Mouse (Mus musculus): ENCODE measurements around the gene Sar1a. TPM values are rescaled to one million over a fixed set of nuclear protein-coding genes. Genes with fewer than 3 reads are reported as not detected.

Sar1a gene
- polyA plus RNA-seq, 1 experiment from 2014 or later: 66.5 TPM

- no peaks in the 10 kb centered on the region for H3K27me3 ChIP-seq
- H3K4me2 ChIP-seq: no peak overlapping the region
- H3K9ac ChIP-seq: no peak overlapping the region
- H3K4me1 ChIP-seq (replicated peaks): no peaks in the 10 kb centered on the region
- ATAC-seq (ENCODE audit: insufficient read depth): 0 out of 2 replicates have a peak, but pooled peaks have one; percentile 18
- no peak overlapping the region for H3K27ac ChIP-seq (replicated peaks)
- H3K36me3 ChIP-seq (replicated peaks): peaks cover 39% of the 10 kb centered on the region
- no peak overlapping the region for H3K4me3 ChIP-seq (replicated peaks)
- WGBS (ENCODE audit: insufficient replicate concordance): 77% methylated on average over 18 of the region's 18 CpGs
- H3K9me3 ChIP-seq (replicated peaks): no peaks in the 10 kb centered on the region
These were observed 22.9 kb upstream of the Sar1a start for GRCm38 (mm10) chr10:61656928-61657882.

- 19% methylated on average over 4 of the region's 4 CpGs for WGBS (ENCODE audit: insufficient replicate concordance)
- H3K9ac ChIP-seq: no peak overlapping the region
- no peaks in the 10 kb centered on the region for H3K4me1 ChIP-seq (replicated peaks)
- H3K4me2 ChIP-seq: no peak overlapping the region
- H3K27me3 ChIP-seq: no peaks in the 10 kb centered on the region
- no peak overlapping the region for H3K27ac ChIP-seq (replicated peaks)
- ATAC-seq (ENCODE audit: insufficient read depth): no peak
- peaks cover 47% of the 10 kb centered on the region for H3K36me3 ChIP-seq (replicated peaks)
- no peak overlapping the region for H3K4me3 ChIP-seq (replicated peaks)
- no peaks in the 10 kb centered on the region for H3K9me3 ChIP-seq (replicated peaks)
These were observed 22.1 kb upstream of the Sar1a start for GRCm38 (mm10) chr10:61657985-61658384.

DNA sequence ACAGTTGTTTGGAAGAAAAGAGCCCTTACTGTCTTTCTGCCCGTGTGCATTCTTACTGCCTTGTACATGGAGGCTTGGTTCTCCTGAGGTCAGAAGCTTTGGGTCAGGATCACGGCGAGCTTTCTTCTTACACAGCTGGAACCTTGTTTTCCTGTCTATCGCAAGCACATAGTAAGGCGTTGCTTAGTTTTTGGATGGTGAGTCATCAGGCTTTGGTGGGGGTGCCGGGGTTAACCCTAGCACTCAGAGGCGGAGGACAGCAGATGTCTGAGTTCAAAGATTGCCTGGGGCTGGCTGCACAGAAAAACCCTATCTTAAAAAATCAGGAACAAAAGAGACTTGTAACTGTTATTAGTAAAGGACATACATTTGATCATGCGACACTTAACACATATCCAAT is 18.2 kb upstream of the Sar1a start:
- no peak for ATAC-seq (ENCODE audit: insufficient read depth)
- 0 out of 2 replicates have a peak, but pooled peaks cover 2% of the 10 kb centered on the region for H3K4me1 ChIP-seq (replicated peaks)
- no peak overlapping the region for H3K4me3 ChIP-seq (replicated peaks)
- 74% methylated on average over 8 of the region's 8 CpGs for WGBS (ENCODE audit: insufficient replicate concordance)
- H3K9ac ChIP-seq: no peak overlapping the region
- no peak overlapping the region for H3K4me2 ChIP-seq
- H3K27ac ChIP-seq (replicated peaks): no peak overlapping the region
- peaks cover 60% of the 10 kb centered on the region for H3K36me3 ChIP-seq (replicated peaks)
- no peaks in the 10 kb centered on the region for H3K9me3 ChIP-seq (replicated peaks)
- H3K27me3 ChIP-seq: no peaks in the 10 kb centered on the region

GRCm38 (mm10) chr10:61662391-61662988 is 17.6 kb upstream of the Sar1a start:
- 0 out of 2 replicates have a peak, but pooled peaks cover 2% of the 10 kb centered on the region for H3K4me1 ChIP-seq (replicated peaks)
- WGBS (ENCODE audit: insufficient replicate concordance): 78% methylated on average over 10 of the region's 10 CpGs
- no peak for ATAC-seq (ENCODE audit: insufficient read depth)
- H3K9me3 ChIP-seq (replicated peaks): no peaks in the 10 kb centered on the region
- no peak overlapping the region for H3K4me2 ChIP-seq
- H3K27me3 ChIP-seq: no peaks in the 10 kb centered on the region
- peaks cover 64% of the 10 kb centered on the region for H3K36me3 ChIP-seq (replicated peaks)
- no peak overlapping the region for H3K9ac ChIP-seq
- no peak overlapping the region for H3K27ac ChIP-seq (replicated peaks)
- no peak overlapping the region for H3K4me3 ChIP-seq (replicated peaks)

- no peak overlapping the region for H3K27ac ChIP-seq (replicated peaks)
- WGBS (ENCODE audit: insufficient replicate concordance): 84% methylated on average over 10 of the region's 10 CpGs
- peaks cover 10% of the 10 kb centered on the region for H3K4me1 ChIP-seq (replicated peaks)
- H3K9me3 ChIP-seq (replicated peaks): no peaks in the 10 kb centered on the region
- H3K4me3 ChIP-seq (replicated peaks): no peak overlapping the region
- no peaks in the 10 kb centered on the region for H3K27me3 ChIP-seq
- no peak overlapping the region for H3K4me2 ChIP-seq
- H3K9ac ChIP-seq: no peak overlapping the region
- H3K36me3 ChIP-seq (replicated peaks): peaks cover 82% of the 10 kb centered on the region
- no peak for ATAC-seq (ENCODE audit: insufficient read depth)
These were observed 15.0 kb upstream of the Sar1a start for GRCm38 (mm10) chr10:61665111-61665510.

GRCm38 (mm10) chr10:61665651-61666050 is 14.4 kb upstream of the Sar1a start:
- H3K9ac ChIP-seq: no peak overlapping the region
- H3K4me2 ChIP-seq: no peak overlapping the region
- peaks cover 87% of the 10 kb centered on the region for H3K36me3 ChIP-seq (replicated peaks)
- no peaks in the 10 kb centered on the region for H3K9me3 ChIP-seq (replicated peaks)
- H3K27me3 ChIP-seq: no peaks in the 10 kb centered on the region
- ATAC-seq (ENCODE audit: insufficient read depth): no peak
- H3K27ac ChIP-seq (replicated peaks): no peak overlapping the region
- H3K4me1 ChIP-seq (replicated peaks): peaks cover 13% of the 10 kb centered on the region
- 58% methylated on average over 3 of the region's 3 CpGs for whole genome bisulfite sequencing (ENCODE audit: insufficient replicate concordance)
- no peak overlapping the region for H3K4me3 ChIP-seq (replicated peaks)

DNA sequence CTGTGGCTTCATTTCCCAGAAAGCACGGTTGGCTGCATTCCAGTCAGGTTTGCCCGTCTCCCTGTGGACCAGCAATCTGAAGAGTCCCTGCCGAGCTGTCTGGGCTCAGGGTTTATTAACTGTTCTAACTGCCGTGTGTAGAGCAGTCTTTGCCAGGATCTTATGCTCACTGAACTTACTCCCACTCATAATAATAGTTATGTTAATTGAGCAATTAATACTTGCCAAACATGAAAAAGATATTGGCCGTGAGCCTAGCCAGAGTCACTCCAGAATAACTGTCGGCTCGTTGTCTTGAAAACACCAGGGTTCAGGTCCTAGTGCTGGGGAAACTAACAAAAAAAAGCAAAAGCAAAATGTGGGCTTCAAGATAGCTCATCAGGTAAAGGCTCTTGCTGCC is 10.8 kb upstream of the Sar1a start:
- Histone ChIP-seq H3K4me2 (no peak overlapping the region), H3K4me3 (replicated peaks) (no peak overlapping the region), H3K9ac (no peak overlapping the region), H3K36me3 (replicated peaks) (peaks cover 85% of the 10 kb centered on the region), H3K27me3 (no peaks in the 10 kb centered on the region), H3K4me1 (replicated peaks) (peaks cover 13% of the 10 kb centered on the region), H3K9me3 (replicated peaks) (no peaks in the 10 kb centered on the region), H3K27ac (replicated peaks) (no peak overlapping the region)
- ATAC-seq (ENCODE audit: insufficient read depth): no peak
- 83% methylated on average over 7 of the region's 7 CpGs for whole genome bisulfite sequencing (ENCODE audit: insufficient replicate concordance)

GRCm38 (mm10) chr10:61669896-61670295 is 10.2 kb upstream of the Sar1a start:
- H3K9me3 ChIP-seq (replicated peaks): no peaks in the 10 kb centered on the region
- H3K27me3 ChIP-seq: no peaks in the 10 kb centered on the region
- no peak overlapping the region for H3K4me3 ChIP-seq (replicated peaks)
- no peak overlapping the region for H3K4me2 ChIP-seq
- 0 out of 2 replicates have a peak, but pooled peaks have one; percentile 47 for ATAC-seq (ENCODE audit: insufficient read depth)
- H3K9ac ChIP-seq: no peak overlapping the region
- H3K4me1 ChIP-seq (replicated peaks): peaks cover 13% of the 10 kb centered on the region
- peaks cover 85% of the 10 kb centered on the region for H3K36me3 ChIP-seq (replicated peaks)
- H3K27ac ChIP-seq (replicated peaks): no peak overlapping the region

DNA sequence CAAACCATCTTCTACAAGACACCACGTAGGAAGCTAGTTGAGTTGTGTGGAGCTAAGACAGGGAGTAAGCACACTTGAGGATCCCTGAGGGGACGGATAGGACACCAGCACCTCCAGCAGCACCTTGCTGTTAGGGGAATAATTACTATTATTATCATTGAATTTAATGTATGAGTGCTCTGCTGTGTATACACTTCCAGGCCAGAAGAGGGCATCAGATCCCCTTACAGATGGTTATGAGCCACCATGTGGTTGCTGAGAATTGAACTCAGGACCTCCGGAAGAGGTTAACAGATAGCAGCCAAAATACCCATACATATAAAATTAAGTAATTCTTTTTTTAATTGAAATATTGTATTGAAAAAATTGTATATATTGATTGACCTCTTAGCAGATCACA is 9.3 kb upstream of the Sar1a start:
- H3K36me3 ChIP-seq (replicated peaks): peaks cover 81% of the 10 kb centered on the region

GRCm38 (mm10) chr10:61675935-61676334 is 4.2 kb upstream of the Sar1a start:
- H3K4me3 ChIP-seq (replicated peaks): no peak overlapping the region
- H3K27me3 ChIP-seq: no peaks in the 10 kb centered on the region
- H3K27ac ChIP-seq (replicated peaks): 0 out of 2 replicates have a peak overlapping the region, but pooled peaks have one; percentile 8
- H3K36me3 ChIP-seq (replicated peaks): peaks cover 36% of the 10 kb centered on the region
- ATAC-seq (ENCODE audit: insufficient read depth): no peak
- no peak overlapping the region for H3K4me2 ChIP-seq
- H3K4me1 ChIP-seq (replicated peaks): peaks cover 18% of the 10 kb centered on the region
- 20% methylated on average over 3 of the region's 3 CpGs for WGBS (ENCODE audit: insufficient replicate concordance)
- no peak overlapping the region for H3K9ac ChIP-seq
- no peaks in the 10 kb centered on the region for H3K9me3 ChIP-seq (replicated peaks)

More for the DNA sequence above, 9.3 kb upstream of the Sar1a start:
- Histone ChIP-seq H3K4me1 (replicated peaks) (peaks cover 11% of the 10 kb centered on the region), H3K4me2 (no peak overlapping the region), H3K4me3 (replicated peaks) (no peak overlapping the region), H3K9me3 (replicated peaks) (no peaks in the 10 kb centered on the region), H3K9ac (no peak overlapping the region), H3K27ac (replicated peaks) (no peak overlapping the region), H3K27me3 (no peaks in the 10 kb centered on the region)
- 84% methylated on average over 3 of the region's 3 CpGs for WGBS (ENCODE audit: insufficient replicate concordance)
- no peak for ATAC-seq (ENCODE audit: insufficient read depth)

- H3K27me3 ChIP-seq: no peaks in the 10 kb centered on the region
- peak overlapping the region; percentile 83 for H3K4me2 ChIP-seq
- no peak for ATAC-seq (ENCODE audit: insufficient read depth)
- peaks cover 33% of the 10 kb centered on the region for H3K4me1 ChIP-seq (replicated peaks)
- H3K9ac ChIP-seq: peak overlapping the region; percentile 67
- 42% methylated on average over 9 of the region's 9 CpGs for WGBS (ENCODE audit: insufficient replicate concordance)
- no peaks in the 10 kb centered on the region for H3K9me3 ChIP-seq (replicated peaks)
- H3K4me3 ChIP-seq (replicated peaks): peak overlapping the region; percentile 96
- peaks cover 16% of the 10 kb centered on the region for H3K36me3 ChIP-seq (replicated peaks)
- H3K27ac ChIP-seq (replicated peaks): peak overlapping the region; percentile 84
These were observed 554 bp upstream of the Sar1a start for GRCm38 (mm10) chr10:61679545-61679944.

All from liver, embryonic 15.5 days (tissue).